Mouse (Mus musculus) embryonic facial prominence, embryonic 15.5 days (tissue): ENCODE measurements around the gene Klhl18. TPM values are rescaled to one million over a fixed set of nuclear protein-coding genes. Genes with fewer than 3 reads are reported as not detected.
"Not testable (repeated sequence)": the region's sequence is repeated elsewhere in the genome, so short reads cannot be mapped to it uniquely, and the experiment has no call there.

Source experiments
- ATAC-seq: fragments of 200-750 bp; cut with Nextera tagmentation; 2 replicates; pipeline ENCODE4 v1.8.0; 2017; ENCODE audit warnings: low read depth, moderate TSS enrichment; ENCODE audit not compliant: insufficient number of reproducible peaks, low FRiP score, low TSS enrichment
- H3K27ac ChIP-seq: fragments of 300-500 bp; sonication (generic); replicated peaks from 2 replicates; pipeline ENCODE4 v1.5.1; 2015; ENCODE audit warnings: mild to moderate bottlenecking, inconsistent platforms
- H3K27me3 ChIP-seq: fragments of 300-500 bp; sonication (generic); 2 replicates; pipeline ENCODE4 v1.6.1; 2015; ENCODE audit warnings: inconsistent platforms
- H3K36me3 ChIP-seq: fragments of 300-500 bp; sonication (generic); 2 replicates; pipeline ENCODE4 v1.6.1; 2015; ENCODE audit warnings: mild to moderate bottlenecking, inconsistent platforms
- H3K4me1 ChIP-seq: fragments of 300-500 bp; sonication (generic); 2 replicates; pipeline ENCODE4 v1.6.1; 2015; ENCODE audit warnings: inconsistent platforms
- H3K4me2 ChIP-seq: fragments of 300-500 bp; sonication (generic); replicated peaks from 2 replicates; pipeline ENCODE4 v1.6.1; 2015; ENCODE audit warnings: mild to moderate bottlenecking, inconsistent platforms
- H3K4me3 ChIP-seq: fragments of 300-500 bp; sonication (generic); replicated peaks from 2 replicates; pipeline ENCODE4 v1.5.1; 2015; ENCODE audit warnings: mild to moderate bottlenecking, inconsistent platforms
- H3K9ac ChIP-seq: fragments of 300-500 bp; sonication (generic); 2 replicates; pipeline ENCODE4 v1.6.1; 2015; ENCODE audit warnings: inconsistent platforms
- H3K9me3 ChIP-seq: fragments of 300-500 bp; sonication (generic); replicated peaks from 2 replicates; pipeline ENCODE4 v1.6.1; 2016; ENCODE audit warnings: inconsistent platforms
- WGBS: fragments of 180-500 bp; shearing (Covaris S2); methylation state at CpG from one replicate; pipeline ENCODE4 v1.1.7; 2015; 5-methylcytosine and 5-hydroxymethylcytosine counted together
- polyA plus RNA-seq: library from polyadenylated mRNA; unstranded; fragments of >200 nt; fragmentation: Nextera tagmentation; extraction: Ambion mirVana; gene quantifications from 2 replicates; pipeline ENCODE4 v1.2.1, GENCODE M21; 2015

Gene Klhl18
- polyA plus RNA-seq, 1 experiment from 2014 or later, result 12.8 TPM

DNA sequence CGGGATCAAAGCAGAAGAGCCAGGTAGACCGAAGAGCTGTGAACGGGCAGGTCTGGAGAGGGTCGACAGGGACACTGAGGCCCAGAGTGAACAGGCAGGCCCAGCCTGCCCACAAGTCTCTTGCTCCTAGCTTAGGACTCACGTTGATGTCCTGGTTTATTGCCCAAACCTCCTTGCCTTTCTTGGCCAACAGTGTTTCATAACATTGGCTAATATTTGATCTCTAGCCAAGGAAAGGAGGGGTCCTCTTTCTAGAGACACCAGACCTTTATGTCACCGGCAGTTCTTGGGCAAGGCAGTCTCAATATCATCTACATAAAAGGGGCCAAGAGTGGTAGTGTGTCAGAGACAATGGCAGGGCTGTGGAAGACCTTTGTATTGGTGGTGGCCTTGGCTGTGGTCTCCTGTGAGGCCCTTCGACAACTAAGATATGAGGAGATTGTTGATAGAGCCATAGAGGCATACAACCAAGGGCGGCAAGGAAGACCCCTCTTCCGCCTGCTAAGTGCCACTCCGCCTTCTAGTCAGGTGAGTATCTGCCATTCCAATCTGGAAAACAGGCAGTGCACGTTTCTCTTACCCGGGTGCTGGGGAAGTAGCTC, 56.9 kb downstream of the Klhl18 start, which contains the start of gene Ngp:
Gene Ngp (plus strand): TSS at position 237 of the 602 bp plus-strand sequence.
- H3K27ac ChIP-seq, result no peak within 1 kb of the TSS
- no peaks in the 10 kb centered on the region for H3K27me3 ChIP-seq
- no peaks in the 10 kb centered on the region for H3K9me3 ChIP-seq
- no peak for ATAC-seq
- no peaks in the 10 kb centered on the region for H3K36me3 ChIP-seq
- H3K4me1 ChIP-seq, result no peaks in the 10 kb centered on the region
- no peak within 1 kb of the TSS for H3K4me3 ChIP-seq
- no peak within 1 kb of the TSS for H3K9ac ChIP-seq
- no peak within 1 kb of the TSS for H3K4me2 ChIP-seq
- 86% methylated on average over 12 of the region's 12 CpGs for WGBS

GRCm38 (mm10) chr9:110413785-110414184, 62.7 kb downstream of the Klhl18 start:
- Histone ChIP-seq H3K4me2 (no peak overlapping the region), H3K27ac (no peak overlapping the region), H3K36me3 (no peaks in the 10 kb centered on the region), H3K27me3 (no peaks in the 10 kb centered on the region), H3K4me1 (peaks cover 4% of the 10 kb centered on the region; the same call in 1 of the 2 replicates), H3K9me3 (no peaks in the 10 kb centered on the region), H3K9ac (no peak overlapping the region), H3K4me3 (no peak overlapping the region)
- ATAC-seq, result no peak
- WGBS, result 53% methylated on average over 9 of the region's 9 CpGs

- no peaks in the 10 kb centered on the region for H3K36me3 ChIP-seq
- H3K9ac ChIP-seq, result no peak overlapping the region
- no peaks in the 10 kb centered on the region for H3K9me3 ChIP-seq
- H3K4me3 ChIP-seq, result no peak overlapping the region
- peaks cover 8% of the 10 kb centered on the region; the same call in 1 of the 2 replicates for H3K4me1 ChIP-seq
- no peak overlapping the region for H3K27ac ChIP-seq
- H3K4me2 ChIP-seq, result no peak overlapping the region
- no peaks in the 10 kb centered on the region for H3K27me3 ChIP-seq
- ATAC-seq, result no peak
- 71% methylated on average over 7 of the region's 7 CpGs for WGBS
Observed at GRCm38 (mm10) chr9:110412926-110413325, 63.6 kb downstream of the Klhl18 start.

GRCm38 (mm10) chr9:110410908-110411887, 65.3 kb downstream of the Klhl18 start:
- no peaks in the 10 kb centered on the region for H3K9me3 ChIP-seq
- H3K36me3 ChIP-seq, result no peaks in the 10 kb centered on the region
- no peak overlapping the region for H3K4me2 ChIP-seq
- H3K4me3 ChIP-seq, result no peak overlapping the region
- no peak for ATAC-seq
- no peaks in the 10 kb centered on the region for H3K27me3 ChIP-seq
- 41% methylated on average over 6 of the region's 6 CpGs for WGBS
- H3K9ac ChIP-seq, result no peak overlapping the region
- H3K4me1 ChIP-seq, result peaks cover 16% of the 10 kb centered on the region
- no peak overlapping the region for H3K27ac ChIP-seq

GRCm38 (mm10) chr9:110408099-110408773, 68.3 kb downstream of the Klhl18 start, which contains the start of gene Ptpn23:
TSS of gene Ptpn23 (minus strand) at chr9:110408213.
- H3K4me2 ChIP-seq, result peak within 1 kb of the TSS; percentile 72
- H3K9me3 ChIP-seq, result no peaks in the 10 kb centered on the region
- peaks cover 5% of the 10 kb centered on the region; the same call in 1 of the 2 replicates for H3K36me3 ChIP-seq
- ATAC-seq, result peak; percentile 94
- H3K4me1 ChIP-seq, result peaks cover 21% of the 10 kb centered on the region
- no peaks in the 10 kb centered on the region for H3K27me3 ChIP-seq
- peak within 1 kb of the TSS; percentile 84 for H3K27ac ChIP-seq
- under 1% methylated on average over 39 of the region's 39 CpGs for WGBS
- H3K9ac ChIP-seq, result peak within 1 kb of the TSS; percentile 67
- peak within 1 kb of the TSS; percentile 87 for H3K4me3 ChIP-seq

GRCm38 (mm10) chr9:110407311-110408098, 69.0 kb downstream of the Klhl18 start:
- peak overlapping the region; percentile 68 for H3K27ac ChIP-seq
- H3K9me3 ChIP-seq, result no peaks in the 10 kb centered on the region
- H3K4me3 ChIP-seq, result peak overlapping the region; percentile 87
- peaks cover 5% of the 10 kb centered on the region; the same call in 1 of the 2 replicates for H3K36me3 ChIP-seq
- ATAC-seq, result peak; percentile 61
- peaks cover 21% of the 10 kb centered on the region for H3K4me1 ChIP-seq
- H3K4me2 ChIP-seq, result peak overlapping the region; percentile 72
- peak overlapping the region; percentile 67 for H3K9ac ChIP-seq
- WGBS, result 2% methylated on average over 41 of the region's 41 CpGs
- H3K27me3 ChIP-seq, result no peaks in the 10 kb centered on the region

DNA sequence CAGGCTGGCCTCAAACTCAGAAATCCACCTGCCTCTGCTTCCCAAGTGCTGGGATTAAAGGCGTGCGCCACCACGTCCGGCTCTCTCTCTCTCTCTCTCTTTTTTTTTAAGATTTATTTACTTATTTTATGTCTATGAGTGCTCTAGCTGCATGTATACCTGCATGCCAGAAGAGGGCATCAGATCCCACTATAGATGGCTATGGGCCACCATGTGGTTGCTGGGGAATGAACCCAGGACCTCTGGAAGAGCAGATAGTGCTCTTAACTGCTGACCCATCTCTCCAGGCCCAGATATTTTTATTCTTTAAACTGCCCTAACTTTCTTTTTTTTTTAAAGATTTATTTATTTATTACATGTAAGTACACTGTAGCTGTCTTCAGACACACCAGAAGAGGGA, 73.3 kb downstream of the Klhl18 start:
- H3K4me1 ChIP-seq, result peaks cover 20% of the 10 kb centered on the region
- not testable (repeated sequence) for H3K27ac ChIP-seq, H3K9ac ChIP-seq, H3K9me3 ChIP-seq, H3K27me3 ChIP-seq, H3K36me3 ChIP-seq, H3K4me3 ChIP-seq, ATAC-seq, H3K4me2 ChIP-seq
- whole genome bisulfite sequencing, result 90% methylated on average over 4 of the region's 4 CpGs

DNA sequence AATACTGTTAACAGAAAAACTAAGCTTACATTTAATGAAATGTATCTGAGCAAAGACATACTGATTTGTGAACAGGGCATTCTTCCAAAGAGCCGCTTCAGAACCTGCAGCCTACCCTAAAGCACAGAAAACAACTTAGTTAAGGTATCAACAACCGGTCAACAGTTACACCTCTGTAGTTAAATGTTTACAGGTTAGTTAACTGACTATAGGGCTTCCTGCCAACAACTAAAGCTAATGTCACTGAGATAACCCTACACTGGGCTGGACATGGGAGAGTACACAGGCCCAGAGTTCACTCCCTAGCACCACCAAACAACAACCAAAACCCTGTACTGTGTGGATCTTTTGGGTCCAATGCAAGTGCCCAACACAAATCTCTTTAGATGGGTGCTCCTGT, 73.8 kb downstream of the Klhl18 start:
- H3K4me3 ChIP-seq, result no peak overlapping the region
- H3K4me2 ChIP-seq, result no peak overlapping the region
- no peak overlapping the region for H3K9ac ChIP-seq
- H3K36me3 ChIP-seq, result peaks cover 10% of the 10 kb centered on the region
- 94% methylated on average over 2 of the region's 2 CpGs for WGBS
- no peaks in the 10 kb centered on the region for H3K27me3 ChIP-seq
- no peaks in the 10 kb centered on the region for H3K9me3 ChIP-seq
- ATAC-seq, result no peak
- no peak overlapping the region for H3K27ac ChIP-seq
- peaks cover 20% of the 10 kb centered on the region for H3K4me1 ChIP-seq

- H3K9me3 ChIP-seq, result no peaks in the 10 kb centered on the region
- H3K36me3 ChIP-seq, result peaks cover 26% of the 10 kb centered on the region
- no peak overlapping the region for H3K4me2 ChIP-seq
- ATAC-seq, result no peak
- 81% methylated on average over 5 of the region's 5 CpGs for WGBS
- no peak overlapping the region for H3K9ac ChIP-seq
- H3K4me1 ChIP-seq, result 0 out of 2 replicates have a peak, but pooled peaks cover 6% of the 10 kb centered on the region
- no peak overlapping the region for H3K4me3 ChIP-seq
- H3K27ac ChIP-seq, result no peak overlapping the region
- no peaks in the 10 kb centered on the region for H3K27me3 ChIP-seq
Observed at GRCm38 (mm10) chr9:110400650-110401049, 75.8 kb downstream of the Klhl18 start.

DNA sequence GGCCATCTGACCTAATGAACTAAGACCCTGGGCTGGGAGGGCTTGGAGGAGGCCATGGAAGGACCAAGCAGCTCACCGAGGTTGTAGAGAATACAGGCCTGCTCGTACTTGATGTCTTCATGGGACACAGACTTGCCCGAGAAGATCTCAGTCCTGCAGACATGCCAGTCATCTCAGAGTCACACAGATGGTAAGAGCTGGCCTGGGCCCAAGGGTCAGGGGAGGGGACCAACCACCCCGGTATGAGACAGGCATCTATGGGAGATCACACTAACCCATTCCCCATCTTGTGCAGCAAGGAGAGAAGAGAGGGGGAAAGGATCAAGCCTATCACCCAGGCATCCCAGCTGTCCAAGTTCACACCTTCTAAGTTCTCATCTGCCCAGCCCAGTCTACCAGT, 83.2 kb downstream of the Klhl18 start:
- 91% methylated on average over 4 of the region's 4 CpGs for WGBS
- Histone ChIP-seq H3K36me3 (peaks cover 87% of the 10 kb centered on the region), H3K27me3 (no peaks in the 10 kb centered on the region), H3K9me3 (no peaks in the 10 kb centered on the region), H3K4me2 (no peak overlapping the region), H3K4me3 (no peak overlapping the region), H3K27ac (no peak overlapping the region), H3K4me1 (no peaks in the 10 kb centered on the region), H3K9ac (no peak overlapping the region)
- no peak for ATAC-seq
